Comparison of ENCODE assay signal across 22 mouse cellular contexts in the genomic region with DNA sequence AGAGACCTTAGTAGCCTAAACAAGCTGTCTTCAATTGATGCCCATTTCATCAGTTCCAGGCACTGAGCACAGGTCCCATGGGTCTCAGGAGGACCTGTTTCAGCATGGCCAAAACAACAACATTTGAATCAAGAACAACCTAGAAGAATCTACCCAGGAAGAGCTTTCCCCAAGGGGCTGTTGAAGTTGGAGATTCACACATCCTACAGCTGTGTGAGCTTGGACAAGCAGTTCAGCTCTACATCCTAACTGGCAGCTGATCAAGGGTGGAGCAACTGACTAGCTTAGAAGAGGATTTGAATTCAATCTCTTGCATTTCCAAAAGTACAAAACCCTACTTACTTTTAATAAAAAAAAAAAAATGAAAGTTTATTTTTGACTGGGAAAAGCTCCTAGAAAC.
DNase-seq lines count a peak whose midpoint lies in the region; ATAC-seq and TF ChIP-seq lines count a peak whose summit lies in the region.
"Had no signal": no experiment of that assay in that cellular context is flagged by ENCODE, and none has a peak within 500 bp of the region (broad histone marks: within the 10 kb centered on the region; RNA-seq: fewer than 3 reads in every experiment).

No protein-coding gene starts in this region.

- no peaks in the 10 kb centered on the region for H3K9me3 ChIP-seq in heart, embryonic 11.5 days (replicated peaks; ENCODE audit: control insufficient read depth, low read length)
- no peaks in the 10 kb centered on the region for H3K9me3 ChIP-seq in stomach, embryonic 16.5 days (replicated peaks; ENCODE audit: control insufficient read depth, low read length)
- no peaks in the 10 kb centered on the region for H3K9me3 ChIP-seq in stomach, postnatal 0 days (ENCODE audit: control insufficient read depth, low read length)
- H3K9me3 ChIP-seq: forebrain, embryonic 12.5 days; heart, embryonic 15.5 days; hindbrain, embryonic 12.5 days; midbrain, embryonic 15.5 days had no signal

- ATAC-seq in heart, embryonic 11.5 days (replicated peaks; ENCODE audit: insufficient number of reproducible peaks, low FRiP score, low TSS enrichment): no peak
- ATAC-seq in stomach, embryonic 16.5 days (ENCODE audit: insufficient read depth, low FRiP score): no peak
- no peak for ATAC-seq in stomach, postnatal 0 days (ENCODE audit: low FRiP score, low TSS enrichment)
- ATAC-seq: liver, postnatal 0 days; lung, postnatal 0 days; midbrain, embryonic 15.5 days had no signal

- DNase-seq in heart, adult 11 months: peak; percentile 93
- no peak for DNase-seq in stomach, postnatal 0 days (ENCODE audit: low spot score)
- DNase-seq in gastrocnemius, postnatal 14 days: peak; percentile 35
- peak; percentile 15 to 41 for DNase-seq in heart, postnatal 36 days
- no peak for DNase-seq in natural killer cell, adult 2 months (ENCODE audit: low spot score in 2 of 2)
- DNase-seq in kidney, adult 2 months: no peak
- DNase-seq: adrenal gland, postnatal 14 days; cerebellum, adult 2 months; kidney, adult 11 months; liver, postnatal 0 days had no signal

- H3K4me2 ChIP-seq in heart, embryonic 11.5 days: no peak overlapping the region
- no peak overlapping the region for H3K4me2 ChIP-seq in stomach, embryonic 16.5 days (ENCODE audit: low read depth, low read length)
- no peak overlapping the region for H3K4me2 ChIP-seq in stomach, postnatal 0 days (replicated peaks; ENCODE audit: low read depth)
- H3K4me2 ChIP-seq: forebrain, embryonic 12.5 days; heart, embryonic 15.5 days; hindbrain, embryonic 12.5 days; liver, embryonic 11.5 days; midbrain, embryonic 15.5 days had no signal

- TF ChIP-seq CTCF in stomach, postnatal 0 days (IDR thresholded peaks at IDR 0.05; ENCODE audit: low read depth): no peak
- TF ChIP-seq CTCF in kidney, adult 2 months (conservative IDR thresholded peaks at IDR 0.05; ENCODE audit: insufficient read depth, insufficient read length, low read depth, low read length): no peak

- no peaks in the 10 kb centered on the region for H3K36me3 ChIP-seq in heart, embryonic 11.5 days (ENCODE audit: control insufficient read depth, insufficient read depth, low read length)
- H3K36me3 ChIP-seq in stomach, embryonic 16.5 days (ENCODE audit: control insufficient read depth, insufficient read depth, low read length): no peaks in the 10 kb centered on the region
- H3K36me3 ChIP-seq in stomach, postnatal 0 days (ENCODE audit: control insufficient read depth, insufficient read depth, low read length): no peaks in the 10 kb centered on the region
- no peaks in the 10 kb centered on the region for H3K36me3 ChIP-seq in kidney, adult 2 months (ENCODE audit: control insufficient read depth, insufficient read depth, low read length)
- H3K36me3 ChIP-seq: forebrain, embryonic 12.5 days; heart, embryonic 15.5 days; hindbrain, embryonic 12.5 days; midbrain, embryonic 15.5 days had no signal

- intact Hi-C loops in gastrocnemius, postnatal 14 days (cut with DNase I; ENCODE audit: low total_unique reads): no loop called here
- intact Hi-C loops in heart, postnatal 36 days (cut with DNase I): no loop called here

- H3K27ac ChIP-seq in heart, embryonic 11.5 days (ENCODE audit: low read depth, low read length): no peak overlapping the region
- H3K27ac ChIP-seq in stomach, embryonic 16.5 days (ENCODE audit: low read length): 0 out of 2 replicates have a peak overlapping the region, but pooled peaks have one; percentile 14
- H3K27ac ChIP-seq in stomach, postnatal 0 days (replicated peaks): no peak overlapping the region
- no peak overlapping the region for H3K27ac ChIP-seq in kidney, adult 2 months (ENCODE audit: insufficient read depth, low read depth, low read length)
- H3K27ac ChIP-seq: forebrain, embryonic 12.5 days; heart, embryonic 15.5 days; hindbrain, embryonic 12.5 days; kidney, postnatal 0 days; layer of hippocampus, adult 2 months; macrophage; midbrain, embryonic 15.5 days had no signal

- H3K4me3 ChIP-seq in heart, embryonic 11.5 days (ENCODE audit: low read depth, low read length): no peak overlapping the region
- no peak overlapping the region for H3K4me3 ChIP-seq in stomach, embryonic 16.5 days (replicated peaks; ENCODE audit: low read length)
- H3K4me3 ChIP-seq in stomach, postnatal 0 days (ENCODE audit: low read depth, low read length): no peak overlapping the region
- no peak overlapping the region for H3K4me3 ChIP-seq in kidney, adult 2 months (ENCODE audit: insufficient read depth, low read depth, low read length)
- H3K4me3 ChIP-seq: forebrain, embryonic 12.5 days; heart, embryonic 15.5 days; hindbrain, embryonic 12.5 days; layer of hippocampus, adult 2 months; midbrain, embryonic 15.5 days; myocyte had no signal

- no peaks in the 10 kb centered on the region for H3K4me1 ChIP-seq in heart, embryonic 11.5 days (ENCODE audit: control insufficient read depth, insufficient read depth, low read length)
- no peaks in the 10 kb centered on the region for H3K4me1 ChIP-seq in stomach, embryonic 16.5 days (ENCODE audit: control insufficient read depth, insufficient read depth, low read length)
- H3K4me1 ChIP-seq in stomach, postnatal 0 days (replicated peaks; ENCODE audit: control insufficient read depth, insufficient read depth): no peaks in the 10 kb centered on the region
- no peaks in the 10 kb centered on the region for H3K4me1 ChIP-seq in kidney, adult 2 months (ENCODE audit: control insufficient read depth, insufficient read depth, low read length)
- H3K4me1 ChIP-seq: forebrain, embryonic 12.5 days; heart, embryonic 15.5 days; hindbrain, embryonic 12.5 days; midbrain, embryonic 15.5 days had no signal

- H3K27me3 ChIP-seq in heart, embryonic 11.5 days (ENCODE audit: control insufficient read depth, insufficient read depth, low read length): no peaks in the 10 kb centered on the region
- no peaks in the 10 kb centered on the region for H3K27me3 ChIP-seq in stomach, embryonic 16.5 days (ENCODE audit: control insufficient read depth, insufficient read depth, low read length)
- no peaks in the 10 kb centered on the region for H3K27me3 ChIP-seq in stomach, postnatal 0 days (ENCODE audit: control insufficient read depth, insufficient read depth, low read length)
- no peaks in the 10 kb centered on the region for H3K27me3 ChIP-seq in kidney, adult 2 months (replicated peaks; ENCODE audit: control insufficient read depth, insufficient read depth, low read length)
- H3K27me3 ChIP-seq: forebrain, embryonic 12.5 days; heart, embryonic 15.5 days; hindbrain, embryonic 12.5 days; midbrain, embryonic 15.5 days had no signal

- TF ChIP-seq EP300 in stomach, postnatal 0 days (optimal IDR thresholded peaks at IDR 0.05): no peak

- no peak for TF ChIP-seq POLR2A in kidney, adult 2 months (IDR thresholded peaks at IDR 0.05; ENCODE audit: low read depth, low read length)

- H3K9ac ChIP-seq in heart, embryonic 11.5 days (ENCODE audit: low read depth, low read length): no peak overlapping the region
- no peak overlapping the region for H3K9ac ChIP-seq in stomach, embryonic 16.5 days (ENCODE audit: low read length)
- no peak overlapping the region for H3K9ac ChIP-seq in stomach, postnatal 0 days (ENCODE audit: low read length)
- H3K9ac ChIP-seq: forebrain, embryonic 12.5 days; heart, embryonic 15.5 days; hindbrain, embryonic 12.5 days; liver, postnatal 0 days; midbrain, embryonic 15.5 days had no signal

Comparison
In these comparisons a context has a peak if more than half of its experiments do, and no peak if none do; other contexts are left out.
1. DNase-seq: peak in heart, adult 11 months (single experiment), gastrocnemius, postnatal 14 days (single experiment) and heart, postnatal 36 days (2 of 2); none in stomach, postnatal 0 days (single experiment), natural killer cell, adult 2 months (0 of 2) and kidney, adult 2 months (single experiment).